Mouse (Mus musculus): ENCODE results near the gene Mgat5.

The Mgat5 gene

DNA sequence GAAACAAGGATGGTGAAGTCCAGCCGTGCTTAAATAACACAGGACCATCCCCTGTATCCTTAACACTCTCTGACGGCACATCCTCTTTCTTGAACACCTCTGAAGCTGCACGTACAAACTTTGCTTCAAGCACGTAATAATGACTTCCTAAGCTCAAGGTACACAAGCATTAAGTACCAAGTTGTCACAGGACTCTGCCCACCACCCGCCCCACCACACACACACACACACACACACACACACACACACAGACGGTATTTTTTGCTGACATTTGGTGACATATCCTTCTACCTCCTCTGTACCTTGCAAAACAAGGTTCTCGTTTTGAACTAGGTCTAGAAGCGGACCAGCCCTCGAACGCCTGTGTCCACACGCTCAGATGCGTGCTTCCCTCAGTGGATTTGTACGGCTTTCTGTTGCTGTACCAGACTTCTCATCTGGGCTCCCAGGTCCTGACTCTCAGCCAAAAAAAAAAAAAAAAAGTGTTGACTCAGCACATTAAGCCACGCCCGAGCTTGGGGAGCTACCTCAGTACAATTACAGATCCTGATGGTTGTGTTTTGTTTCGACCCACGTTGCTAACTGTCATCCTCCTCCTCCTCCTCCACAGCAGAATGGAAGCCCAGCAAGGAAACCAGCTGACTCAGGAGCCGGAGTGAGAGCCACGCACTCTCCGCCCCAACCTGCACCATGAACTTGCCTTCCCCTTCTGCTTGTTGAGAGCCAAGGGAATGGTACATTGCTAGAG is 101.4 kb downstream of the Mgat5 start:
- DNase-seq (ENCODE audit: low spot score) = no peak

DNA sequence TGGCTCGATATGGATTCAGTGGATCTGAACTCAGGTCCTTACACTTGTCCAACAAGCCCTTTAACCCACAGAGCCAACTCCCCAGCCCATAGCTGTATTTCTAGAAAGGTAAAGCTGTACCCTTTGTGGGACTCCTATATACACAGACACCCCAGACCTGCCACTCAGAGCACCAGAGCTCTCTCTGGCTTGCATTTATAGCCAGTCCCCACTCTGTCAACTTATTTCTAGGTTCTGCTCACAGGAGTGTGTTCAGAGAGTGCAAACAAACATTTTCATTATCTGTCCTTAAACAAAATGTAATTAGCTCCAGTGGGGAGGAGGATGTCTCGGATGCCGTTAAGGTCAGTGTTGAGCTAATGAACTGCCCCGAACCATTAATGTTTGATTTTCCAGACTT is 102.5 kb downstream of the Mgat5 start:
- DNase-seq (ENCODE audit: low spot score) = no peak

DNA sequence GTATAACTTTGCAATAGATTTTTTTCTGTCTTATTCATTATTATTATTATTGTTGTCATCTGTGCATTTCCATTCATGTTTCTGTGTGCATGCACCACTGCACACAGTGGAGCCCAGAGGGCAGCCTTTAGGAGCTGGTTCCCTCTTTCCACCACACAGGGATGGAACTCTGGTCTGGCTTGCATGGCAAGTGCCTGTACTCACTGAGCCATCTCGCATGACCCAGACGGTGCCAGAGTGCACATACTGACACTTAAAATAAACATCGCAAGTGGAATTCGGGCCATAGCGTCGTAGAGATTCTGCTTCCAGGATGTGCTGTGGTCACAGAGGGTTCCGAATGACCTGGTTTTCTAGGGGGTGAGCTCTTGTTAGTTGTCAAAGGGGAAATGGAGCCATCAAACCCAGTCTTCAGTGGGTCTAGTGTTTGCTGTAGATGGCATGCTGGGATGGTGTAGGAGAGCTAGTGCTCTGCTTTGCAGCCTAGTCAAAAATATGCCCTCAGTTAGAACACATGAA is 103.5 kb downstream of the Mgat5 start:
- DNase-seq (ENCODE audit: low spot score) = no peak

DNA sequence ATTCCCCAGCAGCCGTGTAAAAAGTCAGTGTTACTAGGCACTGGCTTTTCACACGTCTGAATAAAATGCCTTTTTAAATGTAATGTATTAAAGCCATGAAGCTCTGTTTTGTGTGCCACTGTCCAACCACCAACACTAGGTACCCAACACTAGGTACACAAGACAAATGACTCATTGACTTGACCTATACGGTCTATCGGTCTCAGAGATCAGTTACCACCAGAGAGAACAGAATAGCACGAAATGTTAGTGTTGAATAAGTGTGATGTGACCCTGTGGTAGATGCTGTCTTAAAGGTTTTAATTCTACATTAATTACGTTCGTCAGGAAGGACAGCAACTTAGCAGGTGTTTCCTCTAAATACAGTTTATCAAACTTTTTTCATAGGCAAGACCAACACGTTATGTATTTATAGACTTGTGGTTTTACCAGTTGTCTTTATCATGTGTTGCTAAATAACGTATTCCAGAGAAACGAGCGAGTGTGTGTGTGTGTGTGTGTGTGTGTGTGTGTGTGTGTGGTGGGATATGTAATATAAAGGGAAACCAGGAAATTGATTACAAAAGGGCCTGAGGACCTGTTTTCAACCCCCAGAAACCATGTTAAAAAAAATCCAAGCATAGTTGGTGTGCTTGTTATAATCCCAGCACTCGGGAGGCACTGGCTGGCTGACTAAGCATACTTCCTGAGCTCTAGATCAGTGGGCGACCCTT is 104.3 kb downstream of the Mgat5 start:
- no peak for DNase-seq (ENCODE audit: low spot score)

DNA sequence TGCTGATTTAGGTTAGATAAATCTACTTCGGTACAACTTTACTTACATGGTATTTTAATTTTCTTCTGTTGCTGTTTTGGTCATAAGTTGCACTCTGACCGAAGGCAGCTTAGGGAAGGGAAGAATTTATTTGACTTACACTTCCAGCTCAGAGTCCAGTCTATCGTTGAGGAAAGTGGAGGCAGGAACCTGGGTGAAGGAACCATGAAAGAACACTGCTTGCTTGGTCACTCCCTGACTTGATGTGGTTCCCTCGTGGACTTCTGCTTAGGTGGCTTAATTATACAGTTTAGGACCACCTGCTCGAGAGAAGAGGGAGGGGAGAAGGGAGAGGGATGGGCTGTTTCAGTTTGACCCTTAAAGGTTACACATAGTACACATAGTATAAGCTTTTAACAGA is 105.2 kb downstream of the Mgat5 start:
- DNase-seq (ENCODE audit: low spot score) = no peak

DNA sequence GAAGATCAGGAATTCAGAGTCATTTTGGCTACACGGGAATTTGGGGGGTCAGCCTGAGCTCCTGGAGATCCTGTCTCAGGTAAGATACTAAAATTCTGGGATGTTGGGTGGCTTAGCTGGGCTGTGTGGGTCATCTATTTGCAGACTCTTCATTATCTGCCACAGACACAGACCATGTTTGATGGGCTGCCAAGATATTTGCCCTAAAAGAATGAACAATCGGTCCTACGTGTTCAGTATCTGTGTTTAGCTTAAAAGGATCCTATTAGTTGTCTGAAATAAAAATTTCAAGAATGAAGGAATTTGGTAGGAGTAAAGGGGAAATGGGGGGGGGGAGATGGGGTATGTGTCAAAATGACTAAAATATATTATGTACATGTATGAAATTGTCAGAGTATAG is 105.9 kb downstream of the Mgat5 start:
- DNase-seq (ENCODE audit: low spot score) = no peak

DNA sequence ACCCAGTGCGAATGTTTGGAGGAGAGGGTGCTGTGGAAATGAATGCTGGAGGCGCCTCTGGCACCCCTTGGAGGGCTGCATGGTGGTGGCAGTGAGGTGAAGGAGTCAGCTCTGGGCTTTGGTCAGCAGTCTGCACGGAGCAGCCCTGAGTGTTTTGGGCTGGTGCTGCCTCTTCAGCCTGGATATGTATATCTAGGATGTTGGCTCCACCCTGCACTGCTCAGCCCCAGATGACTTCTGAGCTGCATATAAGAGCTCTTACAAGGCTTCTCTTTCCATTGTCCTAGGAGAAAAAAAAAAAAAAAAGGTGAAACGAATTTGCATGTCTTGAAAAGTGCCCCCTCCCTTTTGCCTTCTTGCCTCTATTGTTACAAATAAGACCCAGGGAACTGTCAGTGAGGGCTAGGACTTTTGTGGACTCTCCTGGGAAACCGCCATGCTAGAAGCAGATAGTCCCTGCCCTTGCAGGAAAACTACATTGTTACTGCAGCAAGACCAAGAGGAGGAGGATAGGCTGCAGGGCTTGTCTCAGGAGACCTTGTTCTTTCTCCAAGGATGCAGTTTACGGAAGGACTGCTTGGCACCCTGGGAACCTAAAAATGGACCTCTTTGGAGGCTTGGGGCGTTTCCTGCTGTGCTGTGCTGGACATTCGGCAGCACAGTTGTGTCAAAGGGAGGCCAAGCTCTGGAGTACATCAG is 109.0 kb downstream of the Mgat5 start:
- no peak for DNase-seq (ENCODE audit: low spot score)

DNA sequence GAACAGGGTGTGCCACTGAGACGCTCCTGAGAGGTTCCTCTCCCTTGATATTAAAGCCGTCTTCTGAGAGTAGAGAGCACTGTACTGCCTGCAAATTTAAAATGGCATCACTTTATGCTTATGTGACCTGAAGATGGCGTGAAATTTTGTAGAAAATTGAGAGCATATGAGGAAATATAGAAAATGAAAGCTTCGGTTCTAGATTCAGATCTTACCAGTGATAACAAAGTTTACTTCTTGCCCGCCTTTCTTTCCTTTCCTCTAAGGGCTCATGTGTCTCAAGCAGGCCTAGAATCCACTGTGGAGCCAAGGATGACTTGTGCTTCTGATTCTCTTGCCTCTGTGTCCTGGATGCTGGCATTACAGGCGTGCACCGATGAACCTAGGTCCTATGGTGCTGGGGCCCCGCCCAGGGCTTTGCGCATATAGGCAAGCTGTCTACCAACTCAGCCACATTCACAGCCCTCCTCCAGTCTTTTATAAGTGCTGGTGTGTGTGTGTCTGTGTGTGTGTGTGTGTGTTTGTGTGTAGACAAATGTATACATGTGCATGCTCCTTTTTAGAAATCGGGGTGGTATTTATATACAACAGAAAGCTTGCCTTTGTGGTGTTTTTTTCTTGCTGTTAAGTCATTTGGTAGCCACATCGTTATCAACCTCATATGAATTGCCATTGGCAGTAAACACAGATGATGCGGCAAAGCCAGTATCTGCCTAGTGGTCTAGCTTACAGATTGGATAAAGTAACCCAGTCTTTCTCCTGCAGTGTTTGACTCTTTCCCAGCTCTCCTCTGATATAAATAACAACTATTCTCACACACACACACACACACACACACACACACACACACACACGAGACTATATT is 111.2 kb downstream of the Mgat5 start:
- DNase-seq (ENCODE audit: low spot score) = no peak

DNA sequence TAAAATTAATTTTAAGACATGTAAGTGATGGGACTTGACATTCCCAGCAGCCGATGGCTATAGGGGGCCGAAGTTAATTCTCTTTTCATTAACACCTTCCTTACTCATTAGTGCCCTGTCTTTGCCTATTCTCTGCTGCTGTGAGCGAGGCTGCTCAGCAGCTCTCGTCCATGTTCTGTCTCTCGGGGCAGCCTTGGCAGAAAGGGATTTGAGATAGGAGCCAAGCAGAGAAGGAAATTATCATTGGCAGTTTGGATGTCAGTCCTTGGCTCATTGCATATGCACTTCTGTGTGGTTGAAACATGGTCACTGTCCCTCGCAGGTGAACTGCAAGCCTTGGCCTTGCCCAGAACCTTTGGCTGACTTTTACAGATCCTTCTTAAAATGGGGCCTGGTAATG is 111.8 kb downstream of the Mgat5 start:
- no peak for DNase-seq (ENCODE audit: low spot score)

DNA sequence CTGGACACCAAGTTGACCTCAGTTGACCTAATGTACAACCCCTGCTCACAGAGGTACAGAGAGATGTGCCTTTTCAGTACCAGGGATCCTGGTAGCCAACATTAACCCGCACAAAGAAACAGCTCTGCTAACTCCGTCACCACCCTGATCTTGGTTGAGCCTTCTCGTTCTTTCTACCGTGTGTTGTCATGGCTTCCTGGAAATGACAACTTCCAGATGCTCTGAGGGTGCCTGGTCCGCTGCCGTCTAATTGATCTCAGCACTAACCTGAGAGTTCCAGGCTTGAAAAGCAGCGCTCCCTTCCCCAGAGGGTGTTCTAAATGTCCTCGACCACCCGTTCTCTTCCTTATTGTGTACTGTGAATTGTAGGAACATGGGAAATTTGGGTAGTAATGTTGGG is 112.7 kb downstream of the Mgat5 start:
- DNase-seq (ENCODE audit: low spot score) = no peak

DNA sequence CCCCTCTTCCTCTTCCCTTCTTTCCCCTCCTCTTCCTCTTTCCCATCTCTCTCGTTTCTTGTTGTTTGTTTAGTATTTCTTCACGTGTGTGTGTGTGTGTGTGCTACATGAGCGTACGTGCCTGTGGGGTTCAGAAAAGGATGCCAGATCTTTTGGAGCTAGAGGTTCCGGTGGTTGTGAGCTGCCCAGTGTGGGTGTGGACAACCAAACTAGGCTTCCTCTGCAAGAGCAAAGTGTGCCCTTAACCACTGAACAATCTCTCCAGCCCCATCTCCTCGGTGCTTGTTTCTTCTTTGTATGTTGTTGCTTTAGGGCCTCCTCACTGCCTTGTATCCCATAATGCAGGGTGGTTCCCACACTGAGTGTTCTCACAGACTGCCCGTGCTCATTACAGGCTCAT is 113.7 kb downstream of the Mgat5 start:
- DNase-seq (ENCODE audit: low spot score) = no peak

DNA sequence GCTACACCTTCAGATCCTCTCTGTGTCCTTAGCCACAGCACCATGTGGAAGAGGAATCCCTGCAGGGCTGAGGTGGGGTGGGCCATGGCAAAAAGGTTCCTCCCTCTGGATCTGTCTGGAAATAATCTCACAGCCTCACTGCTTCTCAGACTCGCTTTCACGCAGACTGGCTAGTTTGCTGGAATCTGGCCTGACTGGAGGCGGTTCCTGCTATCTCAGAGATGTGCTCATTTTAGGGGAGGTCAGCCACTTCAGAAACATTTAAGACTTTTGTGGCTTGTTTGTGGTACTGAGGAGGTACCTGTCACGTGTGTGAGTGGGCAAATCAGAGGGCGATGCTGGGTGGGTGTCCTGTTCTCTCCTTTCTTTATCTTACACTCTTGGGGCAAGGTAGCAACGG is 115.0 kb downstream of the Mgat5 start:
- DNase-seq (ENCODE audit: low spot score) = no peak

DNA sequence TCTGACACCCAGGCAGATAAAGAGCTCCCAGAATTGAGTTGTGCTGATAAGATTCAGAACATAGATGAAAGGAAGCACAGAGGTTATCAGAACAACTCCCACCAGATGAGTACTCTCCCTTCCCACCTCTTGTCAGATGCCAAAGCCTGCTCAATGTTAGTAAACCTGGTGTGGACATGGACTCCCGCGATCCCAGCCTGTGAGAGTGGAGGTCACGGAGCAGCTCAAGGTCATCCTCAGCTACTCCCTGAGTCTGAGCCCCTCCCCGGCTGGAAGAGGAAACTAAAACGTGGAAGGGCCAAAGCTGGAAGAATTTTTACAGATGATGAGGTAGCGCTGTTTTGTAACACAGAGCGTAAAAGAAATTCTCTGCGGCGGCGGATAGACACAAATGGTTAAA is 116.1 kb downstream of the Mgat5 start:
- no peak for DNase-seq (ENCODE audit: low spot score)

DNA sequence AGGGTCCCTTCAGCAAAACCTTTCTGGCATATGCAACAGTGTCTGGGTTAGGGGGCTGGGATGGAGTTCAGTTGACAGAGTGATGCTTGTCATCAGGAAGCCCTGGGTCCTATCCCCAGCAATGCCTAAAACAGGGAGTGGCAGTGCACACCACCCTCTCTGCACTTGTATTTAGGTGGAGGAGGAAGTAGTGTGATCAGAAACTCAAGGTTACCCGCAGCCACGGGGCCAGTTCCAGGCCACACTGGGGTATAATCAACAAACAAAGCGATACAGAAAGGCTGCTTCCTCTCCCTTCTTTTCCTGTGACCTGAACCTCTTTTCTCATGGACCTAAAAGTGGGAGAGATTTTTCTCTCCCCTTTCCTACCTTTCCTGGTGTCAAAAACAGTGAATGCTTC is 116.8 kb downstream of the Mgat5 start:
- no peak for DNase-seq (ENCODE audit: low spot score)

DNA sequence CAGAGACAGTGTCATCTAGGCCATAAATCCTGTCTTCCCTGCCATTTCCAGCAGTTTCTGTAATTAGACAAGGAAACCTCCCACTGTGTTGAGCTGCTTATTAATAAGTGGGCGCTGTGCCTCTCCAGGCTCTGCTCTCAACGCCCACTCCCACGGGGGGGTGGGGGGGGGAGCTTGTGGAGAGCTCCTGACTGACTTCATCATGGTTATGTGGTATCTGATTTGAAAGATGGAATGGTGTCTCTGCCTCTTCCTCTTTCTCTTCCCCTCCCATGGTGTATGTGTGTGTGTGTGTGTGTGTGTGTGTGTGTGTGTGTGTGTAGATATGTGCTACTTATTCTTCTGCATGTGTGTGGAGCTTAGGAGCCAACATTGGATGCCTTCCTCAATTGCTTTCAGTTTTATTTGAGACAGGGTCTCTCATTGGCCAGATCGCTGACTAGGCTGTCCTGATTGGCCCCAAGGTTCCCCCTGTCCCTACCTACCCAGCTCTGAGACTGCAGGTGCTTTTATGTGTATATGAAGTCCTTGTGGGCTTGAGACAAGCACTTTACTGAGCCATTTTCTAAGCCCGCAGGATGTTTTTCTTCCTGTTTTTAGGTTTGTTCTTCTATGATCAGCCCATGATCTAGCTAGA is 117.5 kb downstream of the Mgat5 start:
- no peak for DNase-seq (ENCODE audit: low spot score)

DNA sequence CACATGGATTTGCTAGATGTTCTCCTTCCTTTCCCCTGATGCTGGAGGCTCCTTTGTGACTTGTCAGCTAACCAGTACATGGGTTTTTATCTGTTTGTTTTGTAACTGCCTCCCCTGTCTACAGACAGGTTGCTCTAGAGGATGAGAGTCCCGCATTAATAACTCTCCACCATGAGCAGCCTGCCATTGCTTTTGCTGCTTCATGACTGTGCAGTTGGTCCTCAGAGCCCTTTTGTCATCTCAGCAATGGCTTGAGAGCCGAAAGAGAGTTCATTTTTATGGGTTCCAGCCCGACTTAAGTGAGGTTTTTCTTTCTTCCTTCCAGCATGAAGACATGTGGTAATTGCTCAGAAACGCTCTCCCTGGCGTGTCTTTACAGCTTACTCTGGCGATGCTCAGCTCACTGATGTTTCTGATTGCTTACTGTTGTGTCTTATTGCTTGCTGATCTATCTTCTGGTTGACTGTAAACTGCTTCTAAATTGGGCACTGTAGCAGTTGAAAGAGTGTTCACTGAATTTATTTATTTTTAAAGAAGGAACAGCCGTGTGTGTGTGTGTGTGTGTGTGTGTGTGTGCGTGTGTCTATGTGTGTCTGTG is 120.9 kb downstream of the Mgat5 start:
- no peak for DNase-seq (ENCODE audit: low spot score)

DNA sequence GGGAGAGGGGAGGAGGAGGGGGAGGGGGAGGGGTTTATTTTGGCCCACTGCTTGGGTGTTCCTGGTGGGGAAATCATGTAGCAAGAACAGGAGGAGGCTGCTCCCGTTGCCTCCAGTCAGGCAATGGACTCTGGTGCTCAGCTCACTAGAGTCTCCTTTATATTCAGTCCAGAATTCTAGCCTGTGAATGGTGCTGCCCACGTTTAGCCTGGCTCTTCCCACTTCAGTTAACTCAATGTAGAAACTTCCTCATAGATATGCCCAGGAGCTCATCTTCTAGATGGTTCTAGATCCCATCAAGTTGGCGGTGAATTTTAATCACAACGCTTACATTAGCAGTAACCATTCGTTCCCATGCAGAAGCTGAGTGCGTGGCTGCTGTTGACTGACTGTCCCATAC is 123.0 kb downstream of the Mgat5 start:
- DNase-seq (ENCODE audit: low spot score) = no peak

DNA sequence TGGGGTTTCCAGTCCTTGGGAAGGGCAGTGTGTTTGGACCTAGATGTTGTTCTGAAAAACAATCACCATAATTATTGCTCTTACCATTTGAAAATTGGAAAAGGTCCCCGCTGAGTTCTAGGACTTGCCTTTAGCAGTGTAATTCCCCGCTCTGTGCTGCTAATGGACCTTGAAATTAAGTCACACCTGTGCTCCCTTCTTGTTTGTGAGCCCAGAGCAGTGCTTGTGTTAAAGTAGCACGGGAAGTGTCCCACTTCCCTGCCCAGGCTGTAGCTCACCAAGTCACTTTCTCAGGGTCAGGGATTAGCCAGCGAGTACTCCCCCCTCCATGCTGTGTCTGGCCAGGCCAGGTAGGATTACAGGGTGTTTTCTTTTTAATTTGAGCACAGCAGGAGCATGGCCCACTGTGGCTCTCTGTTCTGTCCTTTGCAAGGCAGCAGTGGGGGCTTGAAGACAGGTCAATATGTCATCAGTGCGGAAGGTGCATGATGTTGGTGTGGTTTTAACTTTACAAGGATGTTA is 123.6 kb downstream of the Mgat5 start:
- DNase-seq (ENCODE audit: low spot score) = no peak

DNA sequence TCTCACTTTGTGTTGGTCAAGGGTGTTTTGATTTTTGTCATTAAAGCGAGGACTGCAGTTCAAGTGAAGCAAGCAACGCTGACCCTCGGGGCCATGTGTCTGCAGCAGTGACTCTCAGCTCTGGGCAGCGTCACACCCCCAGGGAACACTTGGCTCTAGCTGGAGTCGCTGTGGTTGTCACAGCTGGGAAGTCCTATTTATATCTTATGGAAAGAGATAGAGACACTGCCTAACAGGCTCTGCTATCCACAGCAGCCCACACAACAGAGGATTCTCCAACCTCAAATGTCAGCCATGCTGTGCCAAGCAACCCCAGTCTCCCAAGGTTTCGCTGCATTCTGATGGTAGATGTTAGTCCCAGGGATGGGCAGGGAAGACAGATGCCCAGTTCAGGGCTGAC is 125.0 kb downstream of the Mgat5 start:
- no peak for DNase-seq (ENCODE audit: low spot score)

DNA sequence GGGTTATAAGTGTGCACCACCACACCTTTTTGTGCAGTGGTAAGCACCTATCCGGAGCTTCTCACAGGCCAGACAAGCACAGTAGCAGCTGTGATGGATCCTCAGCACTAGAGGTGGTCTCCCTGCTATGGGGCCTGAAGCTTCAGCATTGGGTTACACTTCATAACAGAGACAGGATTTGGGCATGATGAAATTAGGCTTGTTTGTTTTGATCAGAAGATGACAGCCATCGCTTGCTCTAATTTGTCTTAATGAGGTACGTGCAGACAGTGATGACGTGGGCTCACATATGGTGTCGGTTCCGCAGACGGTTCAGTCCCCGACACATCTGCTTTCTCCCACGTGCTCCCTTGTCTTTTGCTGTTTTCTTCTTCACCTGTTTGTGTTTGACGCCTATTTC is 132.9 kb downstream of the Mgat5 start:
- no peak for DNase-seq (ENCODE audit: low spot score)
